Mouse (Mus musculus): ENCODE measurements around the gene Caln1.

DNA sequence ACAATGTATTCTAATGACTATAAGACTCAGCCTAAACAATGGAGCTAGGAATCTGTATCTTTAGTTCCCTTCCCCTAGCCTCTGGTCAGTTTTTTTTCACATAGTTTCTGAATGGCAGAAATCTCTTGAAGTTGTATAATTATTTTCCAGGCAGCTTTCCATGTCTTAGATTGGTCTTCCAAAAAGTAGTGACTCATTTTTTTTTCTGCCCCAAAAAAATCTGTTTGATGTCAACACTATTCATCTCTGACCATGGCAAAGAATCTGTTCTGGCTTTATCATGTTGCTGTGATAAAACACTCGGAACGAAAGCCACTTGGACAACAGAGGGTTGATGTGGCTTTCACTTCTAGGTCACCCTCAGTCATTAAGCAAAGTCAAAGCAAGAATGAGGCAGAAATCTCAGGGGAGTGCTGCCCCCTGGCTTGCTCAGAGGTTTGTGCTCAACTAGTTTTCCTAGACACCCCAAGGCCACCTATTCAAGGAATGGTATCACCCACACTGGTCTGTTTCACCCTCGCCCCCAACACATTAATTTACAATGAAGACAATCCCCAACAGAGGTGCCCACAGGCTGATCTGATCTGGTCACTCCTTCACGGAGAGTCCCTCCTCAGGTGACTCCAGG is 450.9 kb downstream of the Caln1 start:
- TF ChIP-seq CHD2 (IDR thresholded peaks at IDR 0.05; ENCODE audit: low read depth, low read length), result no peak
- no peak for TF ChIP-seq HCFC1 (IDR thresholded peaks at IDR 0.05; ENCODE audit: borderline replicate concordance, insufficient read depth, low read length)
- no peak for TF ChIP-seq ZC3H11A (IDR thresholded peaks at IDR 0.05; ENCODE audit: borderline replicate concordance, low read depth, low read length)
